Mouse (Mus musculus): Measurements from ENCODE around the gene Gm30302. TPM values are rescaled to one million over a fixed set of nuclear protein-coding genes. Genes with fewer than 3 reads are reported as not detected.
"Not testable (repeated sequence)": the region's sequence is repeated elsewhere in the genome, so short reads cannot be mapped to it uniquely, and the experiment has no call there.

Gm30302 gene
- polyA plus RNA-seq, 1 experiment from 2014 or later = not detected

DNA sequence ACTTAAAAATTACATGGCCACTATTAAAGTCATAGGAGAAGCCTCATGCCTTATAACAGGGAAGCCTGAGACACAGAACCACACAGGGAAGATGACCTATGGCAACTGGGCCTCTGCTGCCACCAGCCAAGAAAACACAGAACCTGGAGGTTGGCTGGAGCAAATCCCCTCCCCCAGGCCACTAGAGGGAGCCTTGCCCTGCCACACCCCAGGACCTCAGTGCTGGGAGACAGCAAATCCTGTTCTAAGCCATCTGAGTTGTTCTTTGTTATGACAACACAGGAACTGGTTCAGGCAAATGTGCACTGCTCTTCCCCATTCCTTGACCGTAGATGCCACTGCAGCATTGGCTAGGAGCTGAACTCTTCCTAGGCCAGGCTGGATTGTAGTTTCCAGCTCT lies 8.3 kb upstream of the Gm30302 start:
- Histone ChIP-seq H3K27me3 (replicated peaks; ENCODE audit: control insufficient read depth, insufficient read depth, low read length) (no peaks in the 10 kb centered on the region), H3K9ac (ENCODE audit: low read depth, low read length) (no peak overlapping the region), H3K36me3 (ENCODE audit: control insufficient read depth, insufficient read depth, low read length) (no peaks in the 10 kb centered on the region), H3K4me3 (ENCODE audit: low read length) (no peak overlapping the region), H3K9me3 (ENCODE audit: control insufficient read depth, low read length) (no peaks in the 10 kb centered on the region), H3K27ac (ENCODE audit: low read depth, low read length) (no peak overlapping the region), H3K4me2 (ENCODE audit: low read length) (no peak overlapping the region), H3K4me1 (ENCODE audit: control insufficient read depth, insufficient read depth, low read depth, low read length) (no peaks in the 10 kb centered on the region)
- no peak for ATAC-seq
- 93% methylated on average over 1 of the region's 1 CpGs for WGBS

GRCm38 (mm10) chr13:49788563-49789393 lies 10.0 kb downstream of the Gm30302 start:
- 73% methylated on average over 5 of the region's 5 CpGs for WGBS
- H3K9ac ChIP-seq (ENCODE audit: low read depth, low read length) = no peak overlapping the region
- H3K4me2 ChIP-seq (ENCODE audit: low read length) = no peak overlapping the region
- no peak overlapping the region for H3K4me3 ChIP-seq (ENCODE audit: low read length)
- H3K9me3 ChIP-seq (ENCODE audit: control insufficient read depth, low read length) = no peaks in the 10 kb centered on the region
- H3K27me3 ChIP-seq (replicated peaks; ENCODE audit: control insufficient read depth, insufficient read depth, low read length) = no peaks in the 10 kb centered on the region
- no peaks in the 10 kb centered on the region for H3K4me1 ChIP-seq (ENCODE audit: control insufficient read depth, insufficient read depth, low read depth, low read length)
- H3K27ac ChIP-seq (ENCODE audit: low read depth, low read length) = no peak overlapping the region
- H3K36me3 ChIP-seq (ENCODE audit: control insufficient read depth, insufficient read depth, low read length) = no peaks in the 10 kb centered on the region
- no peak for ATAC-seq

DNA sequence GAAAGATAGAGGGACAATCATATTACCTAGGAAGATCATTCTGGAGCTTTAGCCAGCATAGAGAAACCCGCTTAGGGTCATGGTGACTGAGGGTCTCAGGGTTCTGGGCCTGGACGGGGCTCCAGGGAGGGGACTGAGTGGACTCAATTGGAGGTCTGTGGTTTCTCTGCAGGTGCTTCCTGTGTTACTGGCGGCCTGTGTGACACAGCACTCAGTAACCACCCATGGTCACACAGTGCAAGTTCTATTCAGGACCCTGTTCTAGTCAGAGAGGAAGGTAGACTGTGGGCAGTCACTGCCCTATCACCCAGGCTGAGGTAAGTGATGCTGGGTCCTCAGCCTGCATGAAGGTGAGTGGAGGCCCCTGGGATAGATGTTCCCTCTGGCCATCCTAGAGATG lies 14.9 kb downstream of the Gm30302 start:
- H3K36me3 ChIP-seq (ENCODE audit: control insufficient read depth, insufficient read depth, low read length) = no peaks in the 10 kb centered on the region
- no peak overlapping the region for H3K27ac ChIP-seq (ENCODE audit: low read depth, low read length)
- H3K9me3 ChIP-seq (ENCODE audit: control insufficient read depth, low read length) = no peaks in the 10 kb centered on the region
- ATAC-seq = no peak
- H3K4me2 ChIP-seq (ENCODE audit: low read length) = no peak overlapping the region
- H3K9ac ChIP-seq (ENCODE audit: low read depth, low read length) = no peak overlapping the region
- no peak overlapping the region for H3K4me3 ChIP-seq (ENCODE audit: low read length)
- no peaks in the 10 kb centered on the region for H3K4me1 ChIP-seq (ENCODE audit: control insufficient read depth, insufficient read depth, low read depth, low read length)
- 93% methylated on average over 3 of the region's 3 CpGs for WGBS
- no peaks in the 10 kb centered on the region for H3K27me3 ChIP-seq (replicated peaks; ENCODE audit: control insufficient read depth, insufficient read depth, low read length)

- ATAC-seq; H3K9me3 ChIP-seq (ENCODE audit: control insufficient read depth, low read length); H3K4me2 ChIP-seq (ENCODE audit: low read length); H3K36me3 ChIP-seq (ENCODE audit: control insufficient read depth, insufficient read depth, low read length); H3K9ac ChIP-seq (ENCODE audit: low read depth, low read length); H3K27ac ChIP-seq (ENCODE audit: low read depth, low read length); H3K4me1 ChIP-seq (ENCODE audit: control insufficient read depth, insufficient read depth, low read depth, low read length); H3K27me3 ChIP-seq (replicated peaks; ENCODE audit: control insufficient read depth, insufficient read depth, low read length); H3K4me3 ChIP-seq (ENCODE audit: low read length): not testable (repeated sequence)
These were observed 27.3 kb downstream of the Gm30302 start for GRCm38 (mm10) chr13:49771536-49771935.

GRCm38 (mm10) chr13:49769111-49769510 lies 29.7 kb downstream of the Gm30302 start:
- Histone ChIP-seq H3K4me3 (ENCODE audit: low read length) (no peak overlapping the region), H3K9me3 (ENCODE audit: control insufficient read depth, low read length) (no peaks in the 10 kb centered on the region), H3K27ac (ENCODE audit: low read depth, low read length) (no peak overlapping the region), H3K9ac (ENCODE audit: low read depth, low read length) (no peak overlapping the region), H3K36me3 (ENCODE audit: control insufficient read depth, insufficient read depth, low read length) (no peaks in the 10 kb centered on the region), H3K27me3 (replicated peaks; ENCODE audit: control insufficient read depth, insufficient read depth, low read length) (no peaks in the 10 kb centered on the region), H3K4me1 (ENCODE audit: control insufficient read depth, insufficient read depth, low read depth, low read length) (no peaks in the 10 kb centered on the region), H3K4me2 (ENCODE audit: low read length) (no peak overlapping the region)
- WGBS = 80% methylated on average over 16 of the region's 16 CpGs
- ATAC-seq = no peak

GRCm38 (mm10) chr13:49768048-49768447 lies 30.8 kb downstream of the Gm30302 start:
- no peak overlapping the region for H3K4me3 ChIP-seq (ENCODE audit: low read length)
- H3K9ac ChIP-seq (ENCODE audit: low read depth, low read length) = no peak overlapping the region
- no peak overlapping the region for H3K27ac ChIP-seq (ENCODE audit: low read depth, low read length)
- no peak overlapping the region for H3K4me2 ChIP-seq (ENCODE audit: low read length)
- 85% methylated on average over 2 of the region's 2 CpGs for WGBS
- H3K36me3 ChIP-seq (ENCODE audit: control insufficient read depth, insufficient read depth, low read length) = no peaks in the 10 kb centered on the region
- H3K9me3 ChIP-seq (ENCODE audit: control insufficient read depth, low read length) = no peaks in the 10 kb centered on the region
- ATAC-seq = no peak
- no peaks in the 10 kb centered on the region for H3K4me1 ChIP-seq (ENCODE audit: control insufficient read depth, insufficient read depth, low read depth, low read length)
- H3K27me3 ChIP-seq (replicated peaks; ENCODE audit: control insufficient read depth, insufficient read depth, low read length) = no peaks in the 10 kb centered on the region

GRCm38 (mm10) chr13:49766269-49766668 lies 32.5 kb downstream of the Gm30302 start:
- WGBS = 55% methylated on average over 9 of the region's 9 CpGs
- no peak overlapping the region for H3K4me3 ChIP-seq (ENCODE audit: low read length)

DNA sequence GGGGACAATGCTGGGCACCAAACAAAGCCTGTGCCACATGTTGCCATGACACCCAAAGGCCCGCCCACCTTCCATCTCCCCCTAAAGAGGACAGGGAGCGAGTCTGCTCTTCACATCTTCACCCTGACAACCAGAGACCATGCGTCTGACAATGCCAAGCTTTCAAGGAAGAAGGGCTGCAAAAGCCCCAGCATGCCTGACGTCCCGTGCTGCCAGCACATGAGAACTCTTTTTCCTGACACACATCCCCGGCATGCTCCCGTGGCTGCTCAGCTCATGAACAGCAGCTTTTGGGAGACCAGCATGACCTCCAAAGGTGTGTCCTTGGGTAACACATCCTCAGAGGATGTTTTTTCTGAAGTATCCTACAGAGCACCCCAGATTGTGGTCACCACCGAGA lies 33.5 kb downstream of the Gm30302 start:
- Histone ChIP-seq H3K9ac (ENCODE audit: low read depth, low read length) (no peak overlapping the region), H3K4me3 (ENCODE audit: low read length) (no peak overlapping the region), H3K27me3 (replicated peaks; ENCODE audit: control insufficient read depth, insufficient read depth, low read length) (no peaks in the 10 kb centered on the region), H3K4me1 (ENCODE audit: control insufficient read depth, insufficient read depth, low read depth, low read length) (no peaks in the 10 kb centered on the region), H3K27ac (ENCODE audit: low read depth, low read length) (no peak overlapping the region), H3K9me3 (ENCODE audit: control insufficient read depth, low read length) (no peaks in the 10 kb centered on the region), H3K4me2 (ENCODE audit: low read length) (no peak overlapping the region), H3K36me3 (ENCODE audit: control insufficient read depth, insufficient read depth, low read length) (no peaks in the 10 kb centered on the region)
- ATAC-seq = no peak
- WGBS = 71% methylated on average over 8 of the region's 8 CpGs

More at GRCm38 (mm10) chr13:49766269-49766668, 32.5 kb downstream of the Gm30302 start:
- no peak for ATAC-seq
- no peaks in the 10 kb centered on the region for H3K36me3 ChIP-seq (ENCODE audit: control insufficient read depth, insufficient read depth, low read length)
- no peaks in the 10 kb centered on the region for H3K9me3 ChIP-seq (ENCODE audit: control insufficient read depth, low read length)
- no peak overlapping the region for H3K9ac ChIP-seq (ENCODE audit: low read depth, low read length)
- H3K27ac ChIP-seq (ENCODE audit: low read depth, low read length) = no peak overlapping the region
- H3K4me1 ChIP-seq (ENCODE audit: control insufficient read depth, insufficient read depth, low read depth, low read length) = no peaks in the 10 kb centered on the region
- no peak overlapping the region for H3K4me2 ChIP-seq (ENCODE audit: low read length)
- H3K27me3 ChIP-seq (replicated peaks; ENCODE audit: control insufficient read depth, insufficient read depth, low read length) = no peaks in the 10 kb centered on the region

- no peaks in the 10 kb centered on the region for H3K9me3 ChIP-seq (ENCODE audit: control insufficient read depth, low read length)
- H3K4me3 ChIP-seq (ENCODE audit: low read length) = no peak overlapping the region
- H3K4me2 ChIP-seq (ENCODE audit: low read length) = no peak overlapping the region
- no peak for ATAC-seq
- no peaks in the 10 kb centered on the region for H3K4me1 ChIP-seq (ENCODE audit: control insufficient read depth, insufficient read depth, low read depth, low read length)
- H3K27ac ChIP-seq (ENCODE audit: low read depth, low read length) = no peak overlapping the region
- H3K27me3 ChIP-seq (replicated peaks; ENCODE audit: control insufficient read depth, insufficient read depth, low read length) = no peaks in the 10 kb centered on the region
- H3K36me3 ChIP-seq (ENCODE audit: control insufficient read depth, insufficient read depth, low read length) = no peaks in the 10 kb centered on the region
- H3K9ac ChIP-seq (ENCODE audit: low read depth, low read length) = no peak overlapping the region
- WGBS = 88% methylated on average over 14 of the region's 14 CpGs
These were observed 36.6 kb downstream of the Gm30302 start for GRCm38 (mm10) chr13:49762208-49762607.
